Mouse (Mus musculus): ENCODE data around the gene Olfml2a. TPM values are rescaled to one million over a fixed set of nuclear protein-coding genes. Genes with fewer than 3 reads are reported as not detected.

Olfml2a gene
- total RNA-seq, 2 experiments from 2014 or later, result 13.7 to 18.8 TPM

- DNase-seq, result no peak
- intact Hi-C loops (cut with DNase I; ENCODE audit: low total_unique reads), result no loop called here
Observed at GRCm38 (mm10) chr2:38975181-38975580, 43.4 kb downstream of the Olfml2a start.

- no peak for DNase-seq
- intact Hi-C loops (cut with DNase I; ENCODE audit: low total_unique reads), result no loop called here
Observed at GRCm38 (mm10) chr2:38975941-38976805, 44.4 kb downstream of the Olfml2a start.

- no peak for DNase-seq
- intact Hi-C loops (cut with DNase I; ENCODE audit: low total_unique reads), result no loop called here
Observed at GRCm38 (mm10) chr2:38977837-38978236, 46.1 kb downstream of the Olfml2a start.

- intact Hi-C loops (cut with DNase I; ENCODE audit: low total_unique reads), result no loop called here
- no peak for DNase-seq
Observed at GRCm38 (mm10) chr2:38983456-38983855, 51.7 kb downstream of the Olfml2a start.

GRCm38 (mm10) chr2:38986580-38986979 lies 54.8 kb downstream of the Olfml2a start:
- peak; percentile 70 for DNase-seq
- intact Hi-C loops (cut with DNase I; ENCODE audit: low total_unique reads), result no loop called here

GRCm38 (mm10) chr2:38987371-38987770 lies 55.6 kb downstream of the Olfml2a start:
- intact Hi-C loops (cut with DNase I; ENCODE audit: low total_unique reads), result no loop called here
- no peak for DNase-seq

- no peak for DNase-seq
- intact Hi-C loops (cut with DNase I; ENCODE audit: low total_unique reads), result loop anchor here (2.0 kb wide), 1 partner anchor 49 kb away; no protein-coding TSS in a partner anchor
Observed at GRCm38 (mm10) chr2:38987803-38988510, 56.2 kb downstream of the Olfml2a start.

- no peak for DNase-seq
- intact Hi-C loops (cut with DNase I; ENCODE audit: low total_unique reads), result loop anchor here (2.0 kb wide), 1 partner anchor 50 kb away; no protein-coding TSS in a partner anchor
Observed at GRCm38 (mm10) chr2:38988929-38989328, 57.2 kb downstream of the Olfml2a start.

GRCm38 (mm10) chr2:38992004-38992403 lies 60.2 kb downstream of the Olfml2a start:
- DNase-seq, result no peak
- intact Hi-C loops (cut with DNase I; ENCODE audit: low total_unique reads), result no loop called here

GRCm38 (mm10) chr2:38992452-38992851 lies 60.7 kb downstream of the Olfml2a start:
- no peak for DNase-seq
- intact Hi-C loops (cut with DNase I; ENCODE audit: low total_unique reads), result no loop called here

GRCm38 (mm10) chr2:38997386-38998374 lies 65.9 kb downstream of the Olfml2a start, which contains the start of gene Wdr38:
Gene Wdr38 (plus strand): TSS chr2:38997476.
- peak; percentile 86 for DNase-seq
- intact Hi-C loops (cut with DNase I; ENCODE audit: low total_unique reads), result loop anchor here (2.0 kb wide), 1 partner anchor 69 kb away; no protein-coding TSS in a partner anchor

GRCm38 (mm10) chr2:38999381-38999780 lies 67.6 kb downstream of the Olfml2a start:
- intact Hi-C loops (cut with DNase I; ENCODE audit: low total_unique reads), result no loop called here
- DNase-seq, result no peak

GRCm38 (mm10) chr2:38999910-39000586 lies 68.3 kb downstream of the Olfml2a start:
- DNase-seq, result no peak
- intact Hi-C loops (cut with DNase I; ENCODE audit: low total_unique reads), result no loop called here

- DNase-seq, result no peak
- intact Hi-C loops (cut with DNase I; ENCODE audit: low total_unique reads), result no loop called here
Observed at GRCm38 (mm10) chr2:39000587-39000919, 68.8 kb downstream of the Olfml2a start.

GRCm38 (mm10) chr2:39001866-39002265 lies 70.1 kb downstream of the Olfml2a start:
- intact Hi-C loops (cut with DNase I; ENCODE audit: low total_unique reads), result no loop called here
- DNase-seq, result no peak

GRCm38 (mm10) chr2:39003106-39003505 lies 71.3 kb downstream of the Olfml2a start:
- intact Hi-C loops (cut with DNase I; ENCODE audit: low total_unique reads), result no loop called here

GRCm38 (mm10) chr2:39003512-39003911 lies 71.7 kb downstream of the Olfml2a start:
- intact Hi-C loops (cut with DNase I; ENCODE audit: low total_unique reads), result no loop called here
- DNase-seq, result no peak

More at GRCm38 (mm10) chr2:39003106-39003505, 71.3 kb downstream of the Olfml2a start:
- no peak for DNase-seq

GRCm38 (mm10) chr2:39004372-39004771 lies 72.6 kb downstream of the Olfml2a start:
- intact Hi-C loops (cut with DNase I; ENCODE audit: low total_unique reads), result no loop called here
- DNase-seq, result no peak

Measured in gastrocnemius, postnatal 14 days (tissue).